Mouse (Mus musculus): ENCODE measurements around the gene Kdm4a.

The Kdm4a gene

DNA sequence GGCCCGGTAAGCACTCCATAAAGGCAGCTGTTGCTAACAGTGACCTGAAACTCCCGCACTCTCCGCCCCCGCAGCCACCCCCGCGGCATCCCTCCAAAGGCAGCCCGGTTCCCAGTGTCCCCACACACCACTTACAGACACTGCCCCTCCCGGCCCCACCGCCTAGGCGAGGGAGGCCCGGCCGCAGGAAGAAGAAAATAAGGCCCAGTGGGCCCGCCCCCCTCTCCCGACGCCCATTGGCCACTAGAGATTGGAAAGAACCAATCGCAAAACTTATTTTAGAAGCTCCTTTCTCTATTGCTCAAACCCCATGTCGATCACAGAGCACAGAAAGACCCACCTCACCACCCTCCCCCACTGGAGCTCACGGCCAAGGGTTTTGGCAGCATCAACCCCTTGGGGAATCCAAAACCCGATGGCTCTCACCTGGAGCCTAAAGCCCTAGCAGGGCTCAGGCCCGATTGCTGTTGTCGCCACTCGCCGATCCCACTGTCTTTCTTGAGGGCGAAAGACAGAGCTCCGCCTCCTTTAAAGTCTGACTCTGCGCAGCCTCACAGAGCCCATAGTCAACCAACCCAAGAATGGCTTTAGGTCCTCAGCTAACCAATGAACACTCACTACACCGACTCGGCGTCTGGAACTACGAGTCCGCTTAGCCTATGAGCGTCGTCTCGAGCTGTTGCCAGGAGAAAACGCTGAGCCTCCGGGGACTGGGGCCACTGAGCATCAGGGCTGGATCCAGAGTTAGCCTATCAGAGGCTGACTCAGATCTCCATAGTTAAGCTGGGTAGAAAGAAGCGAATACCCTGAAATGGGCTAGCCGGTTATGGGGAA is at the start of gene Kdm4a:
TSS of gene Kdm4a (minus strand) at position 577 of the 834 bp plus-strand sequence.
- DNase-seq (ENCODE audit: low read depth, low spot score): peak; percentile 100

DNA sequence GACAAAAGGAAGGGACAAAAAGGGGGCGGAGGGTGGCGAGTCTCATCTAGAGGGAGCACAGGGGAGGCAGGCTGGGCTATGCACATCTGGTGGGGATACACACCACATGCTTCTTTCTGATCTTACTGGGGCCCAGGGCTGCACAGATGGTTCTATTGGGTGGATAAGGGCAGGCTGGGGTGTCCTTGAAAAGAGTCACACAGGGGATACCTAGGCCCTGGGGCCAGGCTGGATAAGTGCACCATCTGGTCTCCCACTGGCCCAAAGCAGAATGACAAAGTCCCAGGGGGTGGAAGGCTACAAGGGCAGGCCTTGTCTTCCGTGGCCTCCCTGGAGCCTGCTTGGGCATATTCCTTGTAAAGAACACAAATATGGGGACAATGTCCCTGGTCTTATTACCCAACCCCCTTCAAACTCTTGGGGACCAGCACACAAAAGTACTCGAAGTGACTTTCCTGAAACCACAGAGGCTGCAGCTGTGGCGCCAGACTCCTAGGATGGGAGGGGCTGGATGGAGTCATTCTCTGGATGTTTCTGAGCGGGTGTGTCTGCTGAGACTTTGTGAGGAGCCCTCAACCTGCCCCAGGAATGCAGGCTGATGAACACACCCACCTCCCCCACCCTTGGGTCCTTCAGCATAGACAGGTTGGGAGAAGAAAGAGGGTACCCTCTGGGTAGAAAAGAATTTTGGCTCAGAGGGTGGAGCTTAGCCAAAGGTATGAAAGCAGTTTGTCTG is 49.4 kb upstream of the Kdm4a start:
- DNase-seq (ENCODE audit: low read depth, low spot score): peak; percentile 80

GRCm38 (mm10) chr4:118227398-118227797 is 47.6 kb upstream of the Kdm4a start:
- no peak for DNase-seq (ENCODE audit: low read depth, low spot score)

DNA sequence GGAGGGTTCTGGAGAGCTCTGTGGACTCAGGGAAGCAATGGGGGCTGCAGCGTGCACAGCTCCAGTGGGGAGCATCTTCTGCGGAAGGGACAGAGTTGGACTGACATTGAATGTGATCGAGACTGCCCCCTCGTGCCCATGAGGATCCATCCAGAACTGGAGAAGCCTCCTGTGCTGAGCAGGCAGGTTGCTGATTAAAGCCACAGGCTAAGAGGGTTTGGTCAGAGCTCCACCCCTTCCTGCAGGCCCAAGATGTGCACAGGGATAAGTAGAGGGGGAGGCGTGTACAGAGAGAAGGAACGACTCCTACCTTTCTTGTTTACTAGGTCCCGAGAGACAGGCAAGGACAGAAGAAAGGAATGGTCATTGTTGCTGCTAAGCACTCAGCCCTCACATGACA is 41.4 kb upstream of the Kdm4a start:
- DNase-seq (ENCODE audit: low read depth, low spot score): peak; percentile 76

- DNase-seq (ENCODE audit: low read depth, low spot score): no peak
These were observed 40.9 kb upstream of the Kdm4a start for GRCm38 (mm10) chr4:118220756-118221155.

- DNase-seq (ENCODE audit: low read depth, low spot score): no peak
These were observed 39.6 kb upstream of the Kdm4a start for GRCm38 (mm10) chr4:118219487-118219886.

DNA sequence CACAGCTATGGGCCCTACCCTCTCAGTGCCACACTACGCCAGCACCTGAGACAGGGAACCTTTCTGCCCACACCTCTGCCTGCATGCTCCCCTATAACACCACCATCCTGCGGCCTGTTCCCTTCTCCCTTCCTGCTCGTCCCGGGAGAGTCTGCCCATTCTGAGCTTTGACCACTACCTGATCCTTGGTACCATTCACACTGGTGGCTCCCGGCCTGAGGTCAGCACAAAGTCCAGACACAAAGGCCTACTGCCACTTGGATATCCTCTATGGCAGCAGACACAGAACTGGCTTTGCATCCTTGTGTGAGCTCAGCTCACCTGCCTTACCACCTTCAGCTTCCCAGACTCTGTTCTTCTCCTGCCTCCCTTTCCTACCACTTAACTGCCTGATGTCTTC is 38.7 kb upstream of the Kdm4a start:
- no peak for DNase-seq (ENCODE audit: low read depth, low spot score)

DNA sequence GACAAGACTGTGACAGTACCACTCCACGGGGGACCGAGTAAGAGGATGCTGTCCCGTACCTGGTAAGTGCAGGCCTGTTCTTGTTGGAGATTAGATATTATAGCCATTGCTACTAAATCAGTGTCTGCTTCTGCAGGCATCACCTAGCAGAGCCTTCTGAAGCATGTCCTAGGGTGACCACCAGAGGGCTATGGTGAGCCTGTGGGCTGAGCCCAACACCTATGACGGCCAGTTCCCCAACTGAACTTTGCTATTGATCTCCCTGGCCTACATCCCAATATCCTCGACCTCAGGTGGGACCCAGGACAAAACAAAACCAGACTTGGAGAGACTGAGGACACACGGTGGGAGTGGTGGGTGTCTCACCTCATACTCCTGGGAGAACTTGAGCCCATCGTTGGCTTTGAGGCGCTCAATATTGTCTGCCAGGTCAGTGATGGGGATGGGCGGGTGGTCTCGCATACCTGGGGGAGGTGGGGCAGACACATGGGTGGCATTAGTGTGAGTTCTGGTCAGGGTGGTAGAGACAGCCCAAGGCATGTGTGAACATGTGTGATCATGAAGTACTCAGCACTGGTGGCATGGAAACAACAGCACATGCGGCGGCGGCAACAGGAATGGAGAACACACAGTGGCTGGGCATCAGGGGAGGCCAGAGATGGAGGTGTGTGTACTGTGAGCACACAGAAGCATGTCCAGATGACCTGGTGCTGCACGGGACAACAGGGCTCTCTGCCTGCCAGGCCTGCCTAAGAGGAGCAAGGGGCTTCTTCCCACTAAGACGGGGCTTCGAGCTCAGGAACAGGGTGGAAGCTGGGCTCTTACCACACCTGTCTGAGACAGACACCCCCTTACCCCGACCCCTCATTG is 37.1 kb upstream of the Kdm4a start:
- peak; percentile 65 for DNase-seq (ENCODE audit: low read depth, low spot score)

DNA sequence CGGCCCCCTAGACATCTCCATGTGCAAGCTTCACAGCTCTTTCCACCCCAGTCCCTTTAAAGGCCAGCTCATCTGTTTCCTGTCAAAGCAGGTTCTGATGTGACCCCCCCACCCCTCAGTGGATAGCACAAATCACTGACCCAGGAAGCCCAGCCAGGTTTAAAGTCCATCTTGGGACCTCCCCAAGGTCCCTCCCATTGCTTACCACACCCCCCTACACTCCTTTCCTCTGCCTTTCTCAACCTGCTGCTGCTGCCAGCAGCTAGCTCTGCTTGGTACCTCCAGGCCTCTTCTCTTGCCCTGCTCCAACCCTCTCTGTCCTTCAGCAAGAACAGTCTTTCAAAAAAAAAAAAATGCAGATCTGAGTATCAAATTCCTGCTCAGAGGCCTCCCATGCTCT is 35.0 kb upstream of the Kdm4a start:
- no peak for DNase-seq (ENCODE audit: low read depth, low spot score)

DNA sequence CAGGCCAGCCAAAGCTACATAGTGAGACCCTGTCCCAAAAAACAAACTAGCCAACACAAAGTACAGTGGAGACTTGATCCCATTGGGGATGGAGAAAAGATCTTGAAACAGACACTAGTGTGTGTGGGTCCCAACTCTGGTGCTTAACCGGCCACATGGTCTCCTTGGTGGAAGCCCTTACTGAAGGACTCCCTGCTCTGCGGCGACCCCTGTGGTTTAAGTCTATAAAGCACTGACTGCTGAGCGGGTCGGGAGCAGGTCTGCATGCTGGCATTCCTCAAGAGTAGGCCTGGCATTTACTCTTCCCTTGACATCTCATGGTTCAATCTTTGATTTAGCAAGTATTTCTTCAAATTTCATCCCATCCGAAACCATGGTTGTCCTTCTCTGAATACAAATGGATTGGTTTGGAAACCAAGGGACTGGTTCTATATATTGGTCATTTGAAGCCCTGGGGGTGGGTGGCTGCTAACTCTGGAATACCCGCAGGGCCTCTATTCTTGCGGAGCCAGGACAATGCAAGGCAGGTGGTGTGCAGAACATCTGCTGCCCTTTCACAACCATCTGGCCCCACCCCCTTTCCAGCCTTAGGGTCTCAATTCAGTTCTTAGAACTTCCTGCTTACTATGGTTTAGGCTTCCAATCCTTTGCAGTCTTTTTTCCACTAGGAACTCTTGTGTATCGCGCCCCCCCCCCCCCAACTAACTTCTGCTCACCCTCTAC is 27.2 kb upstream of the Kdm4a start:
- DNase-seq (ENCODE audit: low read depth, low spot score): peak; percentile 54

DNA sequence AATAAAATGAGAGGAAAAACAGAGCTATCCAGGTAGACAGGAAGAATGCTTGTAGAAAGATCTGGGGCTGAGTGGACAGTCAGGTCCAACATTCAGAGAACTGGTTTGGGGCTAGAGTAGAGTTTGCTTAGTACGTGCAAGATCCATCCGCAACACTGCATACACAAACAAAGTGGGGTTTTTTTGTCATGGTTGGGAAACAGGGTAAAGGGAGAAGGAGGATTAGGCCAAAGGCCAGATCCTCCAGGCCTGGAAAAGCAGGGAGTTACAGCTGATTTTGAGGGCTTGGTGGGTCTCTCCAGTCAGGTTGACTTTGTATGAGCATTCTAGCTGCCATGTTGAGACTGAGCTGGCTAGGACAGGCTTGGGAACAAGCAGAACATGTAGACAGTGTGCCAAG is 26.1 kb upstream of the Kdm4a start:
- no peak for DNase-seq (ENCODE audit: low read depth, low spot score)

GRCm38 (mm10) chr4:118199093-118199492 is 19.2 kb upstream of the Kdm4a start:
- no peak for DNase-seq (ENCODE audit: low read depth, low spot score)

GRCm38 (mm10) chr4:118198606-118199005 is 18.8 kb upstream of the Kdm4a start:
- peak; percentile 85 for DNase-seq (ENCODE audit: low read depth, low spot score)

DNA sequence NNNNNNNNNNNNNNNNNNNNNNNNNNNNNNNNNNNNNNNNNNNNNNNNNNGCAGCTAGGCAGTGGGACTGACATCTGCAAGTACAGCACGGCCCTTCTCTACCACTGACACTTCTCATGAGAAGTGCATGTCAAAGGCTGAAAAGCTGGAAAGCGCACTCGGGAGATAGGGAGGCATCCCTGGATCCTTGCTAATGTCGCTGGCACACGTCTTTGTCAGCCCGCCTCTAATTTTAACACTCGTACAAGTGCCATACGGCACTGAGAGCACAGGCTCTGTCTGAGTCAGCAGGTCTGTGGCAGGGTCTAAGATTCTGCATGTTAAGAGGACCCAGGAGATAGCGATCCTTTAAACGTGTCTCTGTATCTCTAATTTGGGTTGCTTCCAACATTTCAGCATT is 16.3 kb upstream of the Kdm4a start:
- no peak for DNase-seq (ENCODE audit: low read depth, low spot score)

GRCm38 (mm10) chr4:118180301-118181080 is 648 bp upstream of the Kdm4a start:
- peak; percentile 15 for DNase-seq (ENCODE audit: low read depth, low spot score)

- no peak for DNase-seq (ENCODE audit: low read depth, low spot score)
These were observed 834 bp downstream of the Kdm4a start for GRCm38 (mm10) chr4:118178952-118179466.

GRCm38 (mm10) chr4:118172461-118172860 is 7.4 kb downstream of the Kdm4a start:
- no peak for DNase-seq (ENCODE audit: low read depth, low spot score)

- peak; percentile 78 for DNase-seq (ENCODE audit: low read depth, low spot score)
These were observed 8.8 kb downstream of the Kdm4a start for GRCm38 (mm10) chr4:118171006-118171405.

GRCm38 (mm10) chr4:118162123-118162522 is 17.7 kb downstream of the Kdm4a start:
- DNase-seq (ENCODE audit: low read depth, low spot score): no peak

- DNase-seq (ENCODE audit: low read depth, low spot score): no peak
These were observed 22.2 kb downstream of the Kdm4a start for GRCm38 (mm10) chr4:118157666-118158065.
